Mouse (Mus musculus) forebrain, embryonic 16.5 days (tissue): ENCODE data around the gene Rps5. TPM values are rescaled to one million over a fixed set of nuclear protein-coding genes. Genes with fewer than 3 reads are reported as not detected.
"Not testable (repeated sequence)": the region's sequence is repeated elsewhere in the genome, so short reads cannot be mapped to it uniquely, and the experiment has no call there.

Source experiments
- ATAC-seq: fragments of 200-750 bp; cut with Nextera tagmentation; 2 replicates; pipeline ENCODE4 v1.8.0; 2017; ENCODE audit warnings: mild to moderate bottlenecking, moderate library complexity
- H3K27ac ChIP-seq: fragments of 300-500 bp; sonication (generic); 2 replicates; pipeline ENCODE4 v1.5.1; 2014; ENCODE audit warnings: low read length, control low read depth
- H3K27me3 ChIP-seq: fragments of 300-500 bp; sonication (generic); replicated peaks from 2 replicates; pipeline ENCODE4 v1.6.1; 2014; ENCODE audit warnings: low read length; ENCODE audit not compliant: control insufficient read depth, insufficient read depth
- H3K36me3 ChIP-seq: fragments of 300-500 bp; sonication (generic); 2 replicates; pipeline ENCODE4 v1.6.1; 2014; ENCODE audit not compliant: control insufficient read depth, insufficient read depth
- H3K4me1 ChIP-seq: fragments of 300-500 bp; sonication (generic); replicated peaks from 2 replicates; pipeline ENCODE4 v1.6.1; 2014; ENCODE audit warnings: low read length; ENCODE audit not compliant: control insufficient read depth, insufficient read depth
- H3K4me2 ChIP-seq: fragments of 300-500 bp; sonication (generic); 2 replicates; pipeline ENCODE4 v1.6.1; 2014; ENCODE audit warnings: mild to moderate bottlenecking, low read length, control low read depth
- H3K4me3 ChIP-seq: fragments of 300-500 bp; sonication (generic); replicated peaks from 2 replicates; pipeline ENCODE4 v1.5.1; 2014; ENCODE audit warnings: mild to moderate bottlenecking, low read length, control low read depth
- H3K9ac ChIP-seq: fragments of 300-500 bp; sonication (generic); replicated peaks from 2 replicates; pipeline ENCODE4 v1.6.1; 2014; ENCODE audit warnings: low read depth, low read length, control low read depth
- H3K9me3 ChIP-seq: fragments of 300-500 bp; sonication (generic); 2 replicates; pipeline ENCODE4 v1.6.1; 2016; ENCODE audit warnings: low read length; ENCODE audit not compliant: control insufficient read depth
- WGBS: fragments of 180-500 bp; shearing (Covaris S2); extraction: QIAGEN DNeasy Blood & Tissue Kit; methylation state at CpG from one replicate; pipeline ENCODE4 v1.1.7; 2014; 5-methylcytosine and 5-hydroxymethylcytosine counted together
- polyA plus RNA-seq: library from polyadenylated mRNA; unstranded; fragments of >200 nt; fragmentation: Nextera tagmentation; extraction: Ambion mirVana; gene quantifications from 2 replicates; pipeline ENCODE4 v1.2.1, GENCODE M21; 2015

Rps5 gene
- polyA plus RNA-seq, result 660 and 678 TPM in 2 replicates

DNA sequence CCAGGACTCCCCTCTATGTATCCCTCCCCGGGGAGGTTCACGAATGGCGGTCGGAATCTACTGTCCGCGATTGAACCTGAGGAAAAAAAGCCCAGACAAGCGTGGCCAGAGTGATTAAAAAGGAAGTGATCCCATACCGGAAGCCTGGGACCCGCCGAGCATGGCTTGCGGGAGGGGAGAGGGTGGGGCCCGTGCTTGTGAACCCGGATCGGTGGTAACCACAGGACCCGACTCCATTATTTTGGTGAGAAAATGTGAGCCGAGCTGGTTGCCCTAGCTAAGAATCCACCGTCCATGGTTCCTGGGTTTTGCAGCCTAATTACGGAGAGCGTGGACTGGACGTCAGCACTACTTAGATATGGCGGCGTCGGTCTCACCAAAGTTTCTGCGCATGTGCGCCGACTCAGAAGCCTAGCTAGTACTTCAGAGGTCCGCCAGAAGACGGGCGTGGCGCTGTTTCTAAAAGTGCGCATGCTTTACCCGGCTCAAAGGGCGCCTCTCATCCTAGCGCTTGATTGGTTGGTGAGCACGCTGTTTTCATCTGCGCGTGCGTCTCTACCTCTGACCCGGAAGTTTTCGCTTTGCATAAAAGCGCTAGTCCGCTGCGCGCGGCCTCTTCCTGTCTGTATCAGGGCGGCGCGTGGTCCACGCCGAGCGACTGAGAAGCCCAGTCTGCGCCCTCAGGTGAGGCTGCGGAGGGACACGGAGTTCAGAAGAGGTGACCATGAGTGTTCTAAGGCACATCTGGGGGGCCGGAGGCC lies at the start of gene Rps5:
Gene Rps5, plus strand, starts transcription at position 586 of the 761 bp plus-strand sequence.
- under 1% methylated on average over 55 of the region's 55 CpGs for whole genome bisulfite sequencing

DNA sequence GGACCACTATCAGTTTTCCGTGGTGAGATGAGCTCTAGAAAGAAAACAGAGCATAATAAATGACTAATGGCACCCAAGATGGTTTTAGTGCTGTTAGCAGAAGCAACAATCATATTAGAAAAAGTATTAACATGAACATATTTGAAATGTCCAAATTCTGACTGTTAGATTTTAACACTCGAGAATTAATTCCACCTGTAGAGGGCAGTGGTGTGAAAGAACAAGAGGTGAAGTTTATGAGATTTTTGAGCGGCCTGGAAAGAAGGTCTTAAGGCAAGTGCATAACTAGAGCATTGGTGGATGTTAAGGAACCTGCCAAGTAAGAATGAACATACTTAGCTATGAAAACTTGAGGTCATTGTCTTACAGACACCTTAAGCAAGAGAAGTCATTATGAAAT lies 47.8 kb upstream of the Rps5 start:
- H3K9me3 ChIP-seq, result peaks cover 1% of the 10 kb centered on the region; the same call in 1 of the 2 replicates
- no peaks in the 10 kb centered on the region for H3K27me3 ChIP-seq
- 30% methylated on average over 3 of the region's 3 CpGs for WGBS
- ATAC-seq, result no peak
- H3K4me2 ChIP-seq, result no peak overlapping the region
- no peaks in the 10 kb centered on the region for H3K36me3 ChIP-seq
- H3K9ac ChIP-seq, result no peak overlapping the region
- no peak overlapping the region for H3K27ac ChIP-seq
- no peak overlapping the region for H3K4me3 ChIP-seq
- no peaks in the 10 kb centered on the region for H3K4me1 ChIP-seq

More for the DNA sequence above, at the start of gene Rps5:
- peaks cover 4% of the 10 kb centered on the region for H3K27me3 ChIP-seq
- peak within 1 kb of the TSS; percentile 97 for H3K4me2 ChIP-seq
- peak within 1 kb of the TSS; percentile 81 for H3K4me3 ChIP-seq
- H3K9ac ChIP-seq, result peak within 1 kb of the TSS; percentile 86
- H3K9me3 ChIP-seq, result no peaks in the 10 kb centered on the region
- H3K4me1 ChIP-seq, result peaks cover 14% of the 10 kb centered on the region
- ATAC-seq, result peak; percentile 98
- H3K36me3 ChIP-seq, result peaks cover 24% of the 10 kb centered on the region
- peak within 1 kb of the TSS; percentile 94 for H3K27ac ChIP-seq

DNA sequence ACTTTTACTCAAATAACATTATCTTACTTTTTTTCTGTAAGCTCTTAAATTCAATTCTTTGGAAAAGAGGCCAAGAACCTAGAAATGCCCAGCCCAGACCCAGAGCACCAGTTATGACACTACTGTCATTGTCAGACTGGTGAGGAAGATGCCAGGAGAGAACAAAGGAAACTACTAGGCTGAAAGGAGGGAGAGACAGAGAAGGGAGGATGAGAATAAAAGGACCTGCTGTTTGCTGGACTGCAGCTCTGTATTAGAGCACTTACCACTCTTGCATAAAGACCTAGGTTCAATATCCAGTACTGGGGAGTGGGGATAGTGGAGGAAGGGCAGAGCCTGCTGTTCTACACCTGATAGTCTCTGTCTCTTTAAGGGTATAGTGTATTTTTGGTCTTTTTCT lies 42.1 kb upstream of the Rps5 start:
- no peak overlapping the region for H3K4me3 ChIP-seq
- H3K27ac ChIP-seq, result no peak overlapping the region
- peaks cover 19% of the 10 kb centered on the region for H3K4me1 ChIP-seq
- no peak for ATAC-seq
- 0 out of 2 replicates have a peak, but pooled peaks cover 3% of the 10 kb centered on the region for H3K36me3 ChIP-seq
- H3K4me2 ChIP-seq, result no peak overlapping the region
- H3K27me3 ChIP-seq, result no peaks in the 10 kb centered on the region
- no peak overlapping the region for H3K9ac ChIP-seq
- no peaks in the 10 kb centered on the region for H3K9me3 ChIP-seq

DNA sequence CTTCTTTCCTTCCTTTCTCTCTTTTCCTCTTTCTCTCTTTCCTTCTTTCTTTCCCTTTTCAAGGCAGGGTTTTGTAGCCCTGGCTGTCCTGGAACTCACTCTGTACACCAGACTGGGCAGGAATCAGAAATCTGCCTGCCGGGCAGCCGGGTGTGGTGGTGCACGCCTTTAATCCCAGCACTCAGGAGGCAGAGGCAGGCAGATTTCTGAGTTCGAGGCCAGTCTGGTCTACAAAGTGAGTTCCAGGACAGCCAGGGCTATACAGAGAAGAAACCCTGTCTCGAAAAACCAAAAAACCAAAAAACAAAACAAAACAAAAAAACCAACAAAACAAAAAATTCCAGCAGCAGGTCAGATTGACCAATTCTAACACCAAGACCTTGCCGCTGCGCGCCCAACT lies 41.6 kb upstream of the Rps5 start:
- peak overlapping the region; percentile 89 for H3K4me2 ChIP-seq
- peak; percentile 20 for ATAC-seq
- H3K4me1 ChIP-seq, result peaks cover 19% of the 10 kb centered on the region
- peak overlapping the region; percentile 89 for H3K9ac ChIP-seq
- WGBS, result 44% methylated on average over 8 of the region's 8 CpGs
- H3K27ac ChIP-seq, H3K27me3 ChIP-seq, H3K36me3 ChIP-seq, H3K9me3 ChIP-seq: not testable (repeated sequence)
- peak overlapping the region; percentile 91 for H3K4me3 ChIP-seq

DNA sequence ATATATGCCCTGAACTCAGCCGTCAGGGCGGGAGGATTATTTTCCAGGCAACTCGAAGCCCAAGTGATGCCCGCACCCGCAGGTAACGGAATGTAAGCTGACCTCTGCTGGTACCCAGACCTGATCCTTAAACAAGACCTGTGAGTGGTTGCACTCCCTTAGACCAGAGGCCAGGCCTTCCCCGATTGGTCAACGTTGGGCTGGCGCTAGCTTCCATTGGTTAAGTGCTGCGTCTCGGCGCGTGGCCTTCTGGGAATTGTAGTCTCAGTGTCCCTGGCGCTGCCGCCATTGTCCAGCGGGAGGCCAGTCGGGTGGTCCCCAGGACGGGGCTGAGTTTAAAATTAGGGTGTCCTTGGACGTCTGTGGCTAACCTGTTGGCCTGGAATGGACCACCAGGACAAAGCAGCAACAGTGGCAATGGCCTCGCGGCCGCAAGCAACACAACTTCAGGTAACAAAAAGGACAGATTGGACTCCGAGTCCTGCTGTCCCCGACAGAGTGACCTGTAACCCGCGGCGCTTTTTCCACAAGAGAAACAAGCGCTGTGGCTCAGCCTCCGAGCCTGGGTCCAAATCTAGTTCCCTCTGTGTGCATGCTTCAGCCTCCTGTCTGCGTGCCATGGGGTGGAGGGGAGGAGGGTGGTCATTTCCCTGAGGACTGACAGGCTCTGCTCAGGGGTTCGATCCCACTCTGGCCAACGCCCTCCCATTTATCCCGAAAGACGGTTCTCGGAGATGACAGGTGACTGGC lies 41.0 kb upstream of the Rps5 start, which contains the start of gene Zfp128:
Gene Zfp128, plus strand, starts transcription at position 267 of the 750 bp plus-strand sequence.
- peak within 1 kb of the TSS; percentile 89 for H3K4me2 ChIP-seq
- no peaks in the 10 kb centered on the region for H3K27me3 ChIP-seq
- peak within 1 kb of the TSS; percentile 89 for H3K9ac ChIP-seq
- H3K36me3 ChIP-seq, result peaks cover 11% of the 10 kb centered on the region
- under 1% methylated on average over 35 of the region's 35 CpGs for WGBS
- H3K9me3 ChIP-seq, result no peaks in the 10 kb centered on the region
- peak within 1 kb of the TSS; percentile 91 for H3K4me3 ChIP-seq
- ATAC-seq, result peak; percentile 99
- H3K27ac ChIP-seq, result peak within 1 kb of the TSS; percentile 28; the same call in 1 of the 2 replicates
- H3K4me1 ChIP-seq, result peaks cover 19% of the 10 kb centered on the region

DNA sequence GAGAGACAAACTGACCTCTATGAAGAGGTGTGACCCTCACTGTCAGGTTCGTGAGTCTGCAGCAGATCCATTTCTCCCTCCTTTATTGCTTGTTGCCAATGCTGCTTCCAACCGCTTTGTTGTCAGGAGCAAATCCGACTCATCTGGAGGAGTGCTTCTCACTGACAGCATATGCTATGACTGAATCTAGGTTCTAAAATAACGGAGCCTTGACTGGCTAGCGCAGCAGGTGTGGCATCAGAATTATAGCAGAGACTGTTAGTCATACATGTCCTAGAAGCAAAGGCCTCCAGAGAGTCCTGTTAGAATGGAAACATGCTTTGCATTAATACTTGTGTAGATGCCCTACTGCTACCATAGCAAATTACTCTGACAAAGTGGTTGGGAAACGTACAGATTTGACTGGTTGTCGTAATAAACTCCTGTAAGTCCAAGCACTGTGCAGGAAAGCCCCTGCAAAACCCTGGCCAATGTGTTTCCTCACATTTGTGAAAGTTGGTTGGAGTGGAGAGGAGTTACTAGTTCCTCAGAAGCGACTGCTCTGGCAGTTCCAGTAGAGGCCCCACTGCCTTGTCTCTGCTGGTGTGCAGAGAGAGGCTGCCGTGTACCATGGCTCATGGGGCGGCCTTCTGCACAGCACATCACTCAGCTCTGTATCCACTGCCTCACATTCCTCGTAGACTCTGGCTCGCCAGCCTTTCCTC lies 35.4 kb upstream of the Rps5 start:
- no peak overlapping the region for H3K9ac ChIP-seq
- 93% methylated on average over 12 of the region's 12 CpGs for WGBS

DNA sequence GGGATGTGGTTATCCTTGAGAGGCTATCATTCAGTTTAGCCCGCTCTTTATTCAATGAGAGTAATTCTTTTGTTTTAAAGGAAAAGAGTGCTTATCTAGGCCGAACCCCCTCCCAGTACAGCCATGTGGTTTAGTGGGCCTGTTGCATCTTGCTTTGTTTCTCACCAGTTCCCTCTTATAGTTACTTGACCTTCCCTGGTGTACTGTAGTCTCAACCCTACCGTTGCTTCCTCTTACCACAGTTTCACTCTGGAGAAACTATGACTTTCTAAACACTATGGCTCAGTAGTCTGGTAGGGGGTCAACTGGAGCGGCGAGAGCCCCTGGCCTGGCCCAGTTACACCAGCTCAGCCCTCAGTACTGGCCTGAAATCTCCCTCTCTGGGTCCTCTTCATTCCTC lies 34.5 kb upstream of the Rps5 start:
- Histone ChIP-seq H3K36me3 (peaks cover 41% of the 10 kb centered on the region), H3K27me3 (no peaks in the 10 kb centered on the region), H3K9me3 (no peaks in the 10 kb centered on the region), H3K9ac (no peak overlapping the region), H3K4me1 (peaks cover 4% of the 10 kb centered on the region), H3K4me2 (no peak overlapping the region), H3K4me3 (no peak overlapping the region), H3K27ac (no peak overlapping the region)
- ATAC-seq, result no peak
- WGBS, result 95% methylated on average over 5 of the region's 5 CpGs

More for the DNA sequence above, 35.4 kb upstream of the Rps5 start:
- H3K36me3 ChIP-seq, result peaks cover 40% of the 10 kb centered on the region
- H3K4me1 ChIP-seq, result peaks cover 13% of the 10 kb centered on the region
- no peak for ATAC-seq
- no peak overlapping the region for H3K4me3 ChIP-seq
- H3K27me3 ChIP-seq, result no peaks in the 10 kb centered on the region
- no peak overlapping the region for H3K4me2 ChIP-seq
- H3K9me3 ChIP-seq, result no peaks in the 10 kb centered on the region
- H3K27ac ChIP-seq, result no peak overlapping the region

DNA sequence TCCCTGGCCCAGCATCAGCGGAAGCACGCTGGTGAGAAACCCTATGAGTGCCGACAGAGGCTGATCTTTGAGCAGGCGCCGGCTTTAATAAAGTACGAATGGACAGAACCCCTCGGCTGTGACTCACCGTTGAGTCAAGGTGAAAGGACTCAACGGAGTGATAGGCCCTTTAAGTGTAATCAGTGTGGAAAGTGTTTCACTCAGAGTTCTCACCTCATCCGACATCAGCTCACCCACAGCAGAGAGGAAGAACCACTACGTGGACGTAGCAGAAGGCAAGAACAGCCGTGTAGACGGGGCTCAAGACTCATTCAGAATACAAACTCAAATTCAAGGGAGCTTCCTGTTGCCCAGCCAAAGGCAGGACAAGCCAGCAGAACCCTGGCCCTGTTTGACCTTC lies 31.2 kb upstream of the Rps5 start:
- 93% methylated on average over 14 of the region's 14 CpGs for WGBS
- Histone ChIP-seq H3K4me2 (no peak overlapping the region), H3K4me1 (no peaks in the 10 kb centered on the region), H3K27me3 (no peaks in the 10 kb centered on the region), H3K9me3 (no peaks in the 10 kb centered on the region), H3K36me3 (peaks cover 32% of the 10 kb centered on the region), H3K27ac (no peak overlapping the region), H3K9ac (no peak overlapping the region), H3K4me3 (no peak overlapping the region)
- no peak for ATAC-seq

DNA sequence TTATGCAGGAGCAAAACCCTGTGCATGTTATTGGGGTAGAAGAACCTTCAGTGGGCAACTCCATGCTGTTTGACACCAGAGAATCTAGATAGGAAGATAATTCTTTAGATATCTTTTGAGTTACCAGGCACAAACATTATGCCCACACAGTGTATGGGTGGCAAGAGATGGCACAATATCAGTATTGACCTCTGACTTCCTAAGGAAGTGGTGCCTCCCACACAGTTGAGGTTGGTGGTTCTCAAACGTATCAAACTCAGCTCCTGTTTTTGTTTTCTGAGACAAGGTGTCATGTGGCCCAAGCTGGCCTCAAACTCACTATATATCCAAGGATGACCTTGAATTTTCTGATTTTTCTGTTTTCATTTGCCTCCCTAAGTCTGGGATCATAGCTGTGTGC lies 30.8 kb upstream of the Rps5 start:
- Histone ChIP-seq H3K4me2 (no peak overlapping the region), H3K4me3 (no peak overlapping the region), H3K9me3 (no peaks in the 10 kb centered on the region), H3K4me1 (no peaks in the 10 kb centered on the region), H3K27me3 (no peaks in the 10 kb centered on the region), H3K27ac (no peak overlapping the region), H3K36me3 (peaks cover 29% of the 10 kb centered on the region), H3K9ac (no peak overlapping the region)
- 80% methylated on average over 1 of the region's 1 CpGs for WGBS
- ATAC-seq, result no peak
